Mouse (Mus musculus) embryo, embryonic 9.5 days (tissue): Measurements from ENCODE around the gene Golm1.
"Not testable (repeated sequence)": the region's sequence is repeated elsewhere in the genome, so short reads cannot be mapped to it uniquely, and the experiment has no call there.

Experiments
- DNase-seq: peaks from one replicate; pipeline ENCODE4 v3.0.0-alpha.2; 2017; ENCODE audit errors: extremely low spot score

Golm1 gene

DNA sequence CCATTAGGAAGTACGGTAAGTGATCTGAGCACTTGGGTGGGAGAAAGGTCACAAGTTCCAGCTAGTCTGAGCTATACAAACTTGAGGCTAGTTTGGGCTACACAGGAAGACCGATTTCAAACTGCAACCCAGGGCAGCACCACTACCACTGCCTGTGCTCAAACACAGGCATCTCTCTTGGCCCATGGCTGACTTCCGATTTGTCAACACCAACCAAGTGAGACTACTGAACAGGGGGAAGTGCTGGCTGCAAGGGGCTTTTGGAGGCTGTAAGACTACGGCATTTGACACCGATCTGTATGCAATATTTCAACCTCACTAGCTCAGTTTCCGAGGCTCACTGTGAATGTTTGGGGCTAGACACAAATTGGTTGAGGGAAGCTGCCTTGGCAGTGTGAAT is 28.1 kb downstream of the Golm1 start:
- no peak for DNase-seq

DNA sequence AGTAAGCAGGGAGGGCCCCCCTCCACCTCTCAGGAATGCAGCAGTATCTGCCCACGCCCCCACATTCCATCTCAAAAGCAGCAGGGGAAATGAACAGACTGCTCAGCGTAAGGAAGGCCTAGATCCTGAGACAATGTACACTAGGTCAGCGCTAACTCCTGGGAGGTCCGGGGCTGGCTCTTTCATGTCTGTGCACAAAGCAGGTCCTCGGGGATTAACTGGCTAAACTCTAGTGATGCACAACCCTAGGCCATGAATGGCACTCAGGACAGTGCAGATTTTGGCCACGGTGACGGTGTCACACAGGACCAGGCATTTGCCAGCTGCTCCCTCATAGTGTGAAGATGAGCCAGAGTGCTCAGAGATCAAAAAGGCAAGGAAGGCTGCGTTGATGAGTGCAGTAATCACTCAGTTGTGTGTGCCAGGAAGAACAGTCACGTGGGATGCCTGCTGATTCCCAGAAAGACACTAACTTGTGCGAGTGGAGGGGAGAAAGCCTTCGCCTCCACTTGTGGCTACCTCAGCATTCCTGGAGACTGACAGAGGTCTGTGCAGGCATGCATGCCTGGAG is 28.9 kb downstream of the Golm1 start:
- DNase-seq, result peak; percentile 27

DNA sequence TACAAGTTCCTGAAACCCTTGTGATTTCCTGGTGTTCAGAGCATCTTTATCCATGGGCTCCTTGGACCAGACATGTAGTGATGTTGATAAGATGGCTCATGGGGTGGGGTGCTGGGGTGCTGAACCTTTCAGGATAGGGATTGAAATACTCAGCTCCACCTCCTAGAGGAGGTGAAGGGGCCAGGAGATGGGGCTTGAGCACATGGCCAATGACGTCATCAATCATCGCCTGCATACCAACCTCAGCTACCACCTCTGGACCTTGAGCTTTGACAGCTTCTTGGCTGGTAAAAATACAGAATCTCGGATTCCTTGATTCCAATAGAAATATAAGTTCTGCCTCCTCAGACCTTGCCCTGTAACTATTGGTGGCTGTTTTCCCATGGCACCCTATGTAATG is 30.1 kb downstream of the Golm1 start:
- DNase-seq, result no peak

DNA sequence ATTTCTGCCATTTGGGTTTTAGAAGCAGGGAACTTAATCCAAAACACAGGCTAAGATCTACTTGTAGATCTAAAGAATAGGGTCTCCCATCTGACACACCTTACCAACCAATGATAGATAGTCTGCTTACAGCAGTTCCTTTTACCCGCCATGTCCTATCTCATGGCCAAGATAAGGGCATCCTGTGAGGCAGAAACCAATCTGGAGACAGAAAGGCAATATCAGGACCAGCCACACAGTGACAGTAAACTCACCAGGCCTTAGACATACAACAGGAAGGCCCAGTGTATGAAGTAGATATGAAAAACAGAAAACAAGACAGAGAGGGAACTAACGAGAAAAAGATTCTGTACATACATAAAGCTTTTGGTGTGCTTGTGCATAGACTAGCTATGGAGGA is 32.8 kb downstream of the Golm1 start:
- no peak for DNase-seq

DNA sequence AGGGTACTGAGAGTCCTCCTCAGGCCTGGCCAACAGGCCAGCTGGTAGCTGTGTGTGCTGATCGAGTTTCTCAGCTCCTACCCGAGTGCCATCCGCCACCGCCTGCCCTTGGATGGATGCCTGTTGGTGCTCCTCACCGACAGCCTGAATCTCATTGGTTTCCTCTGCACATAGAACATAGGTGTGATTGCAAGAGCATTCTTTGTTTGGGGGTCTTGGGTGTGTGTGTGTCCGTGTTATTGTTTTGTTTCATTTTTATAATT is 35.5 kb downstream of the Golm1 start:
- no peak for DNase-seq

DNA sequence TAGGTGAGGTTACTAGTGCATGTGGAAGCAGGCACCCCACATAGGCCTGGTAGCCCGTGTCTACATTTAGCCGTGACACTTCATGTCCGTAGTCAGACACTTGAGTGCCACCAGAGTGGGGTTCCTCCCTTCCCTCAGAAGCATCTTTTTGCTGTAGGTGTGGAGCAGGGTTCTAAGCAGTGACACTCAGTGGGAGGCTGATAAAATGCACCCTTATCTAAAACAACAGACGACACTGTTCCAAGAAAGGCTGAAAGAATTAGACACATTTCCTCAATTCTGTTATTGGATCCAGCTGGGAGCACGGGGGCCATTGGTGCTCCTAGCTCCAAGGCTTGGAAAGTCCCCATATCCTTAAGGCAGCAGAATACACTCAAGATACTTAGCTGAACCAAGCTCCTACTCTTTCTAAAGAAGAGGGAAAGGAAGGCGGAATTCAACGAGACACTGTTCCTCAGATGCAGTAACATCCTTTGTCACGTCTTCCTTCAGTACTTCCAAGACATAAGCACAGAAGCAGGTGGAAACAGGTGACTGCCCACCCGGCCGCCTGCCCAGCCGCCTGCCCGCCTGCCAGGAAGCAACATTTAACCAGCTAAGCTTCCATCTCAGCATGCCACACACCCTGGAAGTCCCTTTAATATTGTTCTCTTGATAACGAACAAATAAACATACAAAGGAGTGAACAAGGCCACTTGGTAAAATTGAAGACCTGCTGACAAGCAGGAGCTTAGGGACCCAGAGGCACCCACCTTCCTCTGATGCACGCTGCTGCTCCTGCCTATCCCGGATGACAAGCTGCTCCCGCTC is 36.0 kb downstream of the Golm1 start:
- DNase-seq, result no peak

DNA sequence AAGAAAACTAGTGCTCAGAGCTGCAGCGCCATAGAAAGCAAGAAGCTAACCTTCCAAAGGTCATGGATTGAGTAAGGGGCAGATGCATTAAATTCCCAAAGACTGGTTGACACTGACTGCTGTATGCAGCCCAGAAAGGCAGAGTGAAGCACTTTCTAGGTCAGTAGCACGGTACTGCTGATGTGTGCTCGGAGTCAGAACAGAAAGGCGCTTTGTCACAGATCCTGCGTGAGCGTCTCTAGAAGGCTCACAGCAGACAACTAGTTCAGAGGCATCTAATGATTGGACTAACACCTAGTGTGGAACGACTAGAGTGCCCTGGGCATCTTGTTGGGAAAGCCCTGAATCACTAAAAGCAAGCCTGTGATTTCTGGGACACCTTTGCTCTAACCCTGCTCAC is 37.8 kb downstream of the Golm1 start:
- DNase-seq, result no peak

DNA sequence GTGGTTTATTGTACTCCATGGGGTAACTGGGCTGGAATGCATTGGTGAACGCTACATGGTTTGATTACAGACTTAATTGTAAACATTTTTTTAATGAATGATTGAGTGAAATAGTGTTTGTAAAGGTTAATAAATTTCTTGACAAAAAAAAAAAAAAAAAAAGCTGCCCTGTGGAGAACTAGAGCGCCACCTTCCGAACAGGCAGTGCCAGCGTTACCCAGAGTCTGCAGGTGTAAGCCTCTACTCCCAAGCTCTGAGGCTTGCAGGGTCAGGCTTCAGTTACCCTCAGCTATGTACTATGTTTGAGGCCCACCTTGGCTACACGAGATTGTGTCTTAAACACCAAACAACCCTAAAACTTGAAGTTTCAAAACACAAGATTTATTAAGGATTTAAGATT is 41.0 kb downstream of the Golm1 start:
- no peak for DNase-seq

DNA sequence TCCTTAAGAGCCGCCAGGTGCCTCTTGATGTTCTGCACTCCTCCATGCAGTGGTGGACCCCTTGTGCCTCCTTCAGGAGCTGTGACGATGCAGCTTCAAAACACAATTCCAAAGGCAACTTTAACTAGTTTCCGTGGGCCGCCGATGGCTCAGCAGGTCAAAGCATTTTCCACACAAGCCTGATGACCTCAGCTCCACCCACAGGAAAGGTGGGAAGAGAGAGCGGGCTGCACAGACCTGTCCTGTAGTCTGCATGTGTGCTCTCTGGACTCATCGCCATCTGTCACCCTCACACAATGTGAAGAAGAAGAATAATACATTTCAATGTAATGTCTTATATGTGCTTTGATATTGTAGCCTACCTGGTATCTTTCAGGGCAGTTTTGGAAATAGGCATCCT is 48.9 kb downstream of the Golm1 start:
- no peak for DNase-seq

DNA sequence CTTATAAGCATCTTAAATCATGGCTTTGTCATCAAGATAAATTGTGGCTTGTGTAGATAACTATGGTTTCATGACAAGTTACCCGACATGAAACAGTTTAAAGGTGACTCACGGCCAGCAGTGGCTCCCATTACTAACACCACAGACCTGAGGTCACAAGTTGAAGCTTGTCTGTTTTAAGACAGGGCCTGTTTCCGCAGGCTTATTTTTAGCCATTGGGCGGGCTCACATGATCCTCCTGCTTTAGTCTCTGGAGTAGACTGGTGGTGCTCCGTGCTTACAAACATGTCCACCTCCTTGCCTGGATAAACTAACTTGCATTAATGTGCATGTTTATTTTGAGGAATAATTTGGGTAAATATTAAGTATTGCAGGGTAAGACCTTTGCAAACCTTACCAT is 50.7 kb downstream of the Golm1 start:
- no peak for DNase-seq

DNA sequence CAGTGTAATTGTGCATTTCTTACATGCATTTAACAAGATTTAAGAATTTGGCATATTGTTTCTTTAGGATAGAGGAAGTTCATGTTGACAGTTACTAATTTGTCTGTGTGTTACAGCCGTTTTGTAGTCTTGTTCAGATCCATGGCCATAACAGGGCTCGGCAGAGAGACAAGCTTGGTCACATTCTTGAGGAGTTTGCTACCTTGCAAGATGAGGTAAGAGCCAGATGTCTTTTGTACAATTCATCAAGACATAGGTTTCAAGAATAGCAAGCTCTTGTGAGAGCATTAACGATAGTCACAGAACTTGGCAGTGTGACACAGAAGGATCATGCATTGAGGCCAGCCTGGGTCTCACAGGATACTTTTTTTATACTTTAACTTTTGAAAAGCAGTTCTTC is 51.2 kb downstream of the Golm1 start:
- no peak for DNase-seq

DNA sequence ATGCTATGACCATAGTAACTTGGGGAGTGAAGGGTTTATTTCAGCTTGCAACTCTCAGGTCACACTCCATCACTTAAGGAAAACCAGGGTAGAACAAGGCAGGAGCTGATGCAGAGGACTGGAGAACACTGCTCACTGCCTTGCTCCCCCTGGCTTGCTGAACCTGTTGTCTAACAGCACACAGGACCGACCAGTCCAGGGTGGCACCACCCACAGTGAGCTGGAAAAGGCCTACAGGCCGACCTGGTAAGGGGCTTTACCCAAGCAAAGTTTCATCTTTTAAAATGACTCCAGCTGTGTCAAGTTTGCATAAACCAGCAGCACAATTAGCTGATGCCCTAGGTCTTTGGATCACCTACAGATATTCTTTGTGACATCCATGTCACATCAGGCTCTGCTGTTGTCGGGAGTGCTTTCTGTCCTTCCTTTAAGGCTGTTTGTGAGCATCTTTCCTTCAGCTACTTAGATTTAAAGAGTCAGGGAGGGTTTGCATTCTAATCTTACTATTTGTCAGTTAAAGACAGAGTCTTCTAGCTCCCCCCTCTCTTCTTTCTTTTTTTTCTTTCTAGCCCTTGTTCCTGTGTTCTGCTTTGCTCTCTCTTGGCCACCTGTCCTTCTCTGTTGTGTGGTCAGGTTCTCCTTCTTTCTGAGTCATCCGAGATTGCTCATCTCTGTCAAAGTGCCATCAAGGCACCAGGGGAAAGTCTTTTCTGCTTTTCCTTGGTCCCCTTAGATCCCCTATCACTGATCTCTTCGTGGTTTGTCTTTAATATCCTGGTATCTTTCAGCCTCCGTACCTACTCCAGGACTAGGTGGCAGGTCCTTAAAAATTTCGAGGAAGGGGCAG is 53.7 kb downstream of the Golm1 start:
- no peak for DNase-seq

DNA sequence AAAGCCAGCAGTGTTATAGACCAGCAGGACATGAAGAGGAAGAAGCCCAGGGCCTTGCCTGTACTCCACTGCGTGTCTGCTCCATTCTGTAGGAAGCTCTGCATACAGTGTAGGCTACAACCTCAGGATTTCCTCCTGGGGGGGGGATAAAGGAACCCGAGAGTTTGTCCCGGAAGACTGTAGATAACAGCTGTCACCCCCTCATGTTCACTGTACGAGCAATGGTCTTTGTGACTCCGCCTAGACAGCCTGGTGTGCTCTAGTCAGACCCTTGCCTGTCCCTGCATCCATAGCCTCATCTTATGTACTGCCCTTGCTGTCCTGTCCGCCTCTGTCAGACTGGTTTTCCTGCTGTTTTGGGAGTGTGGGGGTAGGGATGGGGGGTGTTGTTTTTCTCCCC is 57.1 kb downstream of the Golm1 start:
- DNase-seq, result no peak

DNA sequence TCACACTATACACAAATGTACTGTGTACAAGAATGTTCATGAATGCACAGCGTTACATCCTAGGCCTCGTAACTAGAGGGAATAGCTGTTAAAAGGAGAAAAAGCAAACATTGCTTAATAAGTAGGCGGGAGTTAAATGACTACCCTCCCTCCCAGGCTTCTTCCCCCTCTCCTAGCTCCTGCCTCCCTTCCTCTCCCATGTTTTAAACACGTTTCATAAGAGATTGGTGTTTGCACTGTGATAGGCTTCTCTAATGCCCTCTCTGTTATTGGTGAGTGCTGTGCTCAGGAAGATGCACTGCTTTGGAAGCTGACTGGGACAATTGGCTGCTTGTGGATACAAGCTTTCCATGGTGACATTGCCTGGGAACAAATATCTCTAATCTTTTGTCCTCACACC is 60.1 kb downstream of the Golm1 start:
- no peak for DNase-seq

DNA sequence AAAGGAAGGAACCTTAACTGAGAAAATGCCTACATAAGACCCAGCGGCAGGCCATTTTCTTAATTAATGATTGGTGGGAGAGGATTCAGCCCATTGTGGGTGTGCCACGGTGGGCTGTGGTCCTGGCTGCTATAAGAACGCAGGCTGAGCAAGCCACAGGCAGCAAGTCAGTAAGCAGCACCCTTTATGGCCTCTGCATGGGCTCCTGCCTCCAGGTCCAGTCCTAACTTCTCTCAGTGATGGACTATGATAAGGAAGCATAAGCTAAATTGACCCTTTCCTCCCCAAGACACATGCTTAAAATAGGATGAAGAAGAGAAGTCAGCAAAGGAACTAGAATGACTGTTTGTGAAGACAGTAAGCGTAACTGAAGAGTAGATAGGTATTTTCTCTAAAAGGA is 60.5 kb downstream of the Golm1 start:
- no peak for DNase-seq

DNA sequence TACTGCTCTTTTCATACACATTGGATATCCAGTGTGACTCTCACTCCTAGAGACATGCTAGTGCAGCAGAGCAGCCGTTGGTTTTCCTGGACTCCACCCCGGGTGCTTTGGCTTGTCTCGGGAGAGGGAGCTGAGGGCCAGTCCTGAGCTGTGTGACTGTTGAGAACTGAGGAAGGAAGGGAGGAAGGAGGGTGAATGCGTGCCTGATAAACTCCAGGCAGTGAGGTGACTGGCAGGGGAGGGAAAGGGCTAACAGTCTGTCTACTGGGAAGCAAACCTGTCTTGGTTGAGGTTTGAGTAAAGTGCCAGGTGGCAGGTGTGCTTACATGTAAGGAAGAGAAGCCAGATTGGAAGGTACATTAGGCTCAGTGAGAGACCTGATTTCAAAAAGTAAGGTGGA is 61.7 kb downstream of the Golm1 start:
- no peak for DNase-seq

DNA sequence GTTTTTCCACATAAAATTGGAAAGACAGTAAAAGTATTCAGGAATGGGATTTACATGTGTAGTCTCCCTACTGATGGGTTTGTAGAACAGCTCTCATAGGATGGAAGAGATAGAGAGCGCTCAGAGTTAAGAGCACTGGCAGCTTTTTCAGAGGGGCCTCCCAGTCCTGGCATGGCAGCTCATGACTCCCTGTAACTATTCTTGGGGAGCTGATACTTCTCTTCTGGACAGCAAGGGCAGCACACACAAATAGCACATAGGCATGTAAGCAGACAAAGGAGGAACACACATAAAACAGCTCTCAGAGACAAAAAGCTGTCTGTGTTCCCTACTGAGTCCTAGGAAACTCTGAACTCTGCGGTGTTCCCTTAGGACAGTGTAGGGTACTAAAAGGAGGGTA is 65.2 kb downstream of the Golm1 start:
- DNase-seq, result no peak

DNA sequence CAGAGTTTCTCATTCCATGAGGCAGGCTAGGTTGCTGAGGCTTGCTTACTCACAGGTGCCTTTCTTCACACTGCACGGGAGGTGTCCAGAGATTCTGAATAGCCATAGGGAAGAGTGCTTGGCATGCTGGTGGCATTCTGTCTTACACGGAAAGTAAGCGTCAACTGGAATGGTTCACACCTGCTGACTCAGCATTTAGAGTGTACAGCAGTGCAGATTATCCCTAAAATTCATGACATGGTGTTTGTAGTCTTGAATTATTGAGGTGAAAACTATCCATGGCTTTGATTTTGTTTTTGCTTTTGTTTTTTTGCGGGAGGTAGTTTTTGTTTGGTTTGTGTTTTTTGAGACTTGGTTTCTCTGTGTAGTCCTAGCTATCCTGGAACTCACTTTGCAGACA is 65.7 kb downstream of the Golm1 start:
- no peak for DNase-seq

DNA sequence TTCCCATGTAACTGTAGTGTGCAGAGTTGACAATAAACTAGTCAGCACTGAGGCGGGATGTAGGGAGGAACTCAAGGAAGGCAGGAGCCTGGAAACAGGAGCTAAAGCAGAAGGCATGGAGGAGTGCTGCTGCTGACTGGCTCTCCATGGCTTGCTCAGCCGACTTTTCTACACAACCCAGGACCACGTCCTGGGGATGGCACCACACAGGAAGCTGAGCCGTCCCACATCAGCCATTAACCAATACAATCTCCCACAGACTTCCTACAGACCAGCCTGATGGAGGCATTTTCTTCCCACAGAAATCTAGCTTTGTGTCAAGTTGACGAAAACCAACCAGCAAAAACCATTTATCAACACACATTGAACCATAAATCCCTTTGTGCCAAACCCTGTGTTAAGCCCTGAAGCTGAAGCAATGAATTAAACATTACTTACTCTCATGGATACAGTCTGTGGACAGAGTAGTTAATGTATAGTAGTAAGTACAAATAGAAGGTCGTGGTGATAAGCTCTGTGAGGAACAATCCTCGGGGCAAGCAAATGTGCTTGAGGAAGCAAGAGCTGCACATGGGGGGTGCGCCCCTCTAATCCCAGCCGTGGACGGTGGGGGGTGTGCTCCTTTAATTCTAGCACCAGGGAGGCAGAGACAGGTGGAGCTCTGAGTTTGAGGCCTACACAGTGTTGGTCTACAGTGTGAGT is 70.2 kb downstream of the Golm1 start:
- no peak for DNase-seq

DNA sequence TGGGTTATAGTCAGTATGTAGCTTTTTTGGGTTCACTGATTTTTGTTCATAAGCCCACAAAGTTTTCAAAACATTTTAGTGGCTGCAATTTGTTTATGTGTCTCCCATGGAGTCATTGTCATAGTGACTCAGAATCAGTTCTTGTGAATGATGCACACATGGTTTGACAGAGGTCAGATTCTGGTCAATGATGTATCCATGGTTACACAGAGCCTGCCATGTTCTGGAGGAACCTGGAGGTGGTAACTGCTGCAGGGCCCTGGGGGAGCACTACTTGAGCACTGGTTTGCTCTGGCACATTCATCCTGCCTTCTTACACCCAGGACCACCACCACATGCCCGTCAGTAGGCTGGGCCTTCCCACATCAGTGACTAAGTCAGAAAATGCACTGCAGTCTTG is 71.1 kb downstream of the Golm1 start:
- no peak for DNase-seq

DNA sequence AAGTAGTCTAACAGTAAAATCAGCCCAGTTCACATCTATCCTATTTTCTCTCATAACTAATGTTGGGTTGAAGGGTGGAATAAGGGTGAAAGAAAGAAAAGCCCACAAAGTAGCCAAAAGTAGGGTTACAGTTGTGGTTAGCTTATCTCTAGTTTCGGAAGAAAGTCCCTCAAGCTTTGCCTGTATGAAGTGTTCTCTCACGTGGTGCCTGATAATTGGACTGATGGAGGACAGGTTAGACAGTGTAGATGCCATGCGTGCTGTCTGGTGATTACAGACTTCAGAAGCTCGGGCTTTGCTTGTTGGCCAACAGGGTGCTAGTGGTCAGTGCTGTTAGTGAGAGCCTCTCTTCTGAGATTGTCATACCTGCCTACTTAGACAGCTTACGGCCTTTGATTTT is 72.5 kb downstream of the Golm1 start:
- DNase-seq, result no peak

DNA sequence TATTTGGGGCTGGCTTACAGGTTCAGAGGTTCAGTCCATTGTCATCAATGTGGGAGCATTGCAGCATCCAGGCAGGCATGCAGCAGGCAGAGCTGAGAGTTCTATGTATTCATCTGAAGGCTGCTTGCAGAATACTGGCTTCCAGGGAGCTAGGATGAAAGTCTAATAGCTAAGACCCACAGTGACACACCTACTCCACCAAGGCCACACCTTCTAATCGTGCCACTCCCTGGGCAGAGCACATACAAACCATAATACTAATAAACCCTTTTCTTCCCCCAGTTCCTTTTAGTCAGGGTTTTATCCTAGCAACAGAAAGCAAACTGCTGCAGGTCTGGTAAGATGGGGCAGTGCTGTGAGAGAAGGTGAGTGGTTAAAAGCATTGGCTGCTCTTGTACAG is 83.0 kb downstream of the Golm1 start:
- DNase-seq, result no peak

DNA sequence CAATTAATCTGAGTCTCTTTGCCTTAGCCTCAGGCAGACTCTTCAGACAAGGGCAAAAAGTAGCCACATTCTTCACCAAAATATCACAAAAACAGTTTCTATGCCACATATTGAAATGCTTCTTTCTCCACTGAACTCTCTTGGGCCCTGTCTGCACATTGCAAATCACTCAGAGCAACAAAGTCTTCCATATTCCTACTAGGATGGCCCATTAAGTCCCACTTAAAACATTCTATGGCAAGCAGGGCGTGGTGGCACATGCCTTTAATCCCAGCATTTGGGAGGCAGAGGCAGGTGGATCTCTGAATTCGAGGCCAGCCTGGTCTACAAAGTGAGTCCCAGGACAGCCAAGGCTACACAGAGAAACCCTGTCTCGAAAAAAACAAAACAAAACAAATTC is 83.6 kb downstream of the Golm1 start:
- DNase-seq, result not testable (repeated sequence)
